Mouse (Mus musculus) brain, embryonic 14.5 days (tissue): ENCODE results near the gene Sh3bp5.

ENCODE experiments used
- CTCF ChIP-seq: fragments of 200-500 bp; IDR thresholded peaks from 2 replicates; pipeline ENCODE4 v1.5.1; 2012; ENCODE audit warnings: inconsistent platforms, mild to moderate bottlenecking, moderate library complexity, borderline replicate concordance; ENCODE audit not compliant: insufficient read depth, insufficient read length; ENCODE audit errors: extremely low read depth
- POLR2A ChIP-seq: fragments of 200-500 bp; IDR thresholded peaks from 2 replicates; pipeline ENCODE4 v1.6.1; 2012; ENCODE audit warnings: mild to moderate bottlenecking, inconsistent platforms, borderline replicate concordance; ENCODE audit not compliant: poor library complexity, insufficient read depth, insufficient read length, severe bottlenecking; ENCODE audit errors: extremely low read depth

DNA sequence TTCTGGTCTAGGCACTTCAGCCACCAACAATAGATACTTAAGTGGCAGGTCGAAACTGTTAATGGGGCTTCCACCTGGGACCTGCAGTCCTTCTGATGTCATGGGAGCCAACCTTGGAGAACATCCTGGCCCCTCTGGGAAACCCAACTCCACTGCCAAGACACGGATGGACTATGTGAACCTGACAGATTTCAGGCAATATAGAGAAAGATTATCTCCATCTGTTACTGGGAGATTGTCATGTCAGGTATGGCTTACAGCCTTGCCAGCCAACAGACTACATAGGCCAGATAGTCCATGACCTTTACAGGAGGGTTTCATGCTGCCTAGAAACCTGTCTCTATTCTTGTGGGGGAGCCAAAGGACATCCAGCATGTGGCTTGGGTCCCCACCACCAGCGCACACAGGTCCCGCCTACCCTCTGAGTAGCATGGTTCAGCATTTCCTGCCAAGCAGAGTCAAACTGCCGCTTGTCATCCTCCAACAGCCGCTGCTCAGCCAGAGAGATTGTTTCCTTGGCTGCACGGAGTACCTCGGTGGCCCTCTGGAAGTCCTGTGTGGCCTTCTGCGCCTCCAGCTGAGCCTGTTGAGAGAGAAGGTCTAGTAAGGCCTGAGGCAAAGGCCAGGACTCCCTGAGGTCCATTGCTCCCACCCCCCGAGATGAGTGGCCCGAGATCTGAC, 48.4 kb downstream of the Sh3bp5 start:
- TF ChIP-seq POLR2A: no peak
- TF ChIP-seq CTCF: no peak
